In genomic region chr12:110416244-110416643, GRCm38 (mm10) we compare ENCODE assay signal across 9 mouse cellular contexts. TPM values are rescaled to one million over a fixed set of nuclear protein-coding genes. Genes with fewer than 3 reads are reported as not detected.
DNase-seq lines count a peak whose midpoint lies in the region; ATAC-seq and TF ChIP-seq lines count a peak whose summit lies in the region.
"Had no signal": no experiment of that assay in that cellular context is flagged by ENCODE, and none has a peak within 500 bp of the region (broad histone marks: within the 10 kb centered on the region; RNA-seq: fewer than 3 reads in every experiment).

No protein-coding gene starts in this region.

- H3K9me3 ChIP-seq in kidney, embryonic 16.5 days (ENCODE audit: low read length): no peaks in the 10 kb centered on the region
- no peaks in the 10 kb centered on the region for H3K9me3 ChIP-seq in MEL (replicated peaks; ENCODE audit: insufficient read depth, low read length)
- H3K9me3 ChIP-seq in midbrain, postnatal 0 days (ENCODE audit: low read length): no peaks in the 10 kb centered on the region
- H3K9me3 ChIP-seq: embryonic facial prominence, embryonic 12.5 days had no signal

- peak; percentile 59 for TF ChIP-seq RAD21 in MEL (IDR thresholded peaks at IDR 0.05; ENCODE audit: low read depth, low read length)

- no peak for ATAC-seq in kidney, embryonic 16.5 days (ENCODE audit: low FRiP score, low TSS enrichment)
- ATAC-seq in midbrain, postnatal 0 days (ENCODE audit: low FRiP score): no peak

- no peak overlapping the region for H3K27ac ChIP-seq in kidney, embryonic 16.5 days (ENCODE audit: low read length)
- peak overlapping the region; percentile 19; the same call in 1 of the 2 replicates for H3K27ac ChIP-seq in MEL (ENCODE audit: control insufficient read depth, low read depth, low read length)
- H3K27ac ChIP-seq in cortical plate, adult 2 months (ENCODE audit: insufficient read depth, low read length): no peak overlapping the region
- no peak overlapping the region for H3K27ac ChIP-seq in midbrain, postnatal 0 days (ENCODE audit: low read depth, low read length)
- H3K27ac ChIP-seq: embryonic facial prominence, embryonic 12.5 days had no signal

- TF ChIP-seq CTCF in MEL (IDR thresholded peaks at IDR 0.05 in 2 of 3, conservative IDR thresholded peaks at IDR 0.05 in 1 of 3; ENCODE audit: control insufficient read depth in 1 of 3, insufficient read depth in 1 of 3, low read depth in 2 of 3, low read length in 3 of 3, poor library complexity in 1 of 3, severe bottlenecking in 1 of 3): peak; percentile 57 to 75 (median 66)
- 0 out of 2 replicates have a peak, but pooled peaks have one; percentile 7 for TF ChIP-seq CTCF in cortical plate, adult 2 months (IDR thresholded peaks at IDR 0.05; ENCODE audit: extremely low read depth, insufficient read depth, low read length)
- peak; percentile 53 for TF ChIP-seq CTCF in midbrain, postnatal 0 days (IDR thresholded peaks at IDR 0.05)

- no peak overlapping the region for H3K4me3 ChIP-seq in kidney, embryonic 16.5 days (ENCODE audit: low read length)
- H3K4me3 ChIP-seq in MEL (ENCODE audit: control insufficient read depth in 1 of 2, insufficient read depth in 1 of 2, low read depth in 2 of 2, low read length in 2 of 2): peak overlapping the region; percentile 47 to 83
- no peak overlapping the region for H3K4me3 ChIP-seq in cortical plate, adult 2 months (ENCODE audit: insufficient read depth, low read length)
- no peak overlapping the region for H3K4me3 ChIP-seq in midbrain, postnatal 0 days (ENCODE audit: low read depth, low read length)
- H3K4me3 ChIP-seq: embryonic facial prominence, embryonic 12.5 days had no signal

- H3K4me2 ChIP-seq in kidney, embryonic 16.5 days (replicated peaks; ENCODE audit: low read depth, low read length): no peak overlapping the region
- no peak overlapping the region for H3K4me2 ChIP-seq in midbrain, postnatal 0 days (ENCODE audit: low read depth, low read length, poor library complexity, severe bottlenecking)
- H3K4me2 ChIP-seq: embryonic facial prominence, embryonic 12.5 days had no signal

- peaks cover 9% of the 10 kb centered on the region; the same call in 1 of the 2 replicates for H3K4me1 ChIP-seq in kidney, embryonic 16.5 days (ENCODE audit: insufficient read depth, low read length)
- peaks cover 2 to 8% of the 10 kb centered on the region in 2 experiments; a peak in 3 of 4 replicates for H3K4me1 ChIP-seq in MEL (ENCODE audit: control insufficient read depth in 1 of 2, insufficient read depth in 2 of 2, low read length in 2 of 2)
- no peaks in the 10 kb centered on the region for H3K4me1 ChIP-seq in cortical plate, adult 2 months (ENCODE audit: control insufficient read depth, insufficient read depth, low read length)
- H3K4me1 ChIP-seq in midbrain, postnatal 0 days (ENCODE audit: insufficient read depth, low read length): no peaks in the 10 kb centered on the region
- H3K4me1 ChIP-seq: embryonic facial prominence, embryonic 12.5 days had no signal

- no peak overlapping the region for H3K9ac ChIP-seq in kidney, embryonic 16.5 days (replicated peaks; ENCODE audit: low read length)
- H3K9ac ChIP-seq in MEL (ENCODE audit: control insufficient read depth, low read depth, low read length, poor library complexity, severe bottlenecking): peak overlapping the region; percentile 46
- no peak overlapping the region for H3K9ac ChIP-seq in midbrain, postnatal 0 days (replicated peaks; ENCODE audit: low read length, poor library complexity, severe bottlenecking)
- H3K9ac ChIP-seq: embryonic facial prominence, embryonic 12.5 days had no signal

- TF ChIP-seq POLR2A in MEL (IDR thresholded peaks at IDR 0.05; ENCODE audit: control insufficient read depth in 1 of 2, insufficient read depth in 1 of 2, low read depth in 1 of 2, low read length in 2 of 2, poor library complexity in 1 of 2): no peak
- no peak for TF ChIP-seq POLR2A in cortical plate, adult 2 months (IDR thresholded peaks at IDR 0.05; ENCODE audit: extremely low read depth, insufficient read depth, low read length)

- DNase-seq in kidney, adult 8-10 months: peak; percentile 15 to 33
- DNase-seq in MEL (ENCODE audit: low read depth, low spot score): peak; percentile 91
- peak; percentile 60 for DNase-seq in midbrain, postnatal 0 days (ENCODE audit: low spot score)
- no peak for DNase-seq in urinary bladder, adult 2 months (ENCODE audit: low spot score)
- no peak for DNase-seq in left cerebral cortex, adult 9 months (ENCODE audit: low spot score in 2 of 2)
- no peak for DNase-seq in gastrocnemius, adult 8-10 months (ENCODE audit: low spot score in 2 of 2)

- no peaks in the 10 kb centered on the region for H3K27me3 ChIP-seq in kidney, embryonic 16.5 days (ENCODE audit: insufficient read depth, low read length)
- no peaks in the 10 kb centered on the region; a peak in 1 of 4 replicates for H3K27me3 ChIP-seq in MEL (ENCODE audit: control insufficient read depth in 1 of 2, insufficient read depth in 2 of 2, low read length in 2 of 2)
- no peaks in the 10 kb centered on the region for H3K27me3 ChIP-seq in midbrain, postnatal 0 days (ENCODE audit: insufficient read depth, low read length)

- TF ChIP-seq EP300 in MEL (IDR thresholded peaks at IDR 0.05; ENCODE audit: low read depth in 1 of 2, low read length in 2 of 2): 0 out of 4 replicates have a peak, but pooled peaks of 1 of the 2 experiments have one; percentile 24

- H3K79me2 ChIP-seq in MEL (ENCODE audit: control insufficient read depth, insufficient read depth, low read length, poor library complexity): no peaks in the 10 kb centered on the region; the same call in 1 of the 2 replicates

- no peaks in the 10 kb centered on the region for H3K36me3 ChIP-seq in kidney, embryonic 16.5 days (ENCODE audit: insufficient read depth, low read length)
- peaks cover 0 to 4% of the 10 kb centered on the region in 2 experiments; a peak in 1 of 4 replicates for H3K36me3 ChIP-seq in MEL (ENCODE audit: control insufficient read depth in 1 of 2, insufficient read depth in 2 of 2, low read length in 2 of 2)
- no peaks in the 10 kb centered on the region for H3K36me3 ChIP-seq in midbrain, postnatal 0 days (ENCODE audit: insufficient read depth, low read length)
- H3K36me3 ChIP-seq: embryonic facial prominence, embryonic 12.5 days had no signal

- WGBS in kidney, embryonic 16.5 days: 48% methylated on average over 3 of the region's 3 CpGs
- 47% methylated on average over 3 of the region's 3 CpGs for WGBS in midbrain, postnatal 0 days

TF ChIP-seq in MEL, 35 proteins besides CTCF, POLR2A, EP300 and RAD21:
- 0 out of 2 replicates have a peak, but pooled peaks have one; percentile 28 for TF ChIP-seq NRF1 (IDR thresholded peaks at IDR 0.05; ENCODE audit: insufficient read depth, low read depth, low read length, poor library complexity, severe bottlenecking)
- peak; percentile 36; the same call in 1 of the 2 replicates for TF ChIP-seq ZC3H11A (IDR thresholded peaks at IDR 0.05; ENCODE audit: low read depth, low read length)
- peak; percentile 49; the same call in 1 of the 2 replicates for TF ChIP-seq SIN3A (IDR thresholded peaks at IDR 0.05; ENCODE audit: low read length)
- 0 out of 2 replicates have a peak, but pooled peaks have one; percentile 54 for TF ChIP-seq MYC (IDR thresholded peaks at IDR 0.05; ENCODE audit: low read depth, low read length)
- TF ChIP-seq ZNF384 (IDR thresholded peaks at IDR 0.05; ENCODE audit: low read depth, low read length): peak; percentile 55
- no peak for TF ChIP-seq MEF2A (IDR thresholded peaks at IDR 0.05; ENCODE audit: extremely low read depth, insufficient replicate concordance, low read depth, low read length, poor library complexity, severe bottlenecking)
- TF ChIP-seq ETS1 (IDR thresholded peaks at IDR 0.05; ENCODE audit: low read depth, low read length): no peak
- 0 out of 2 replicates have a peak, but pooled peaks have one; percentile 41 for TF ChIP-seq MAZ (IDR thresholded peaks at IDR 0.05; ENCODE audit: low read depth, low read length)
- TF ChIP-seq BHLHE40 (IDR thresholded peaks at IDR 0.05; ENCODE audit: borderline replicate concordance, low read depth, low read length): 0 out of 2 replicates have a peak, but pooled peaks have one; percentile 31
- peak; percentile 47 for TF ChIP-seq SMC3 (IDR thresholded peaks at IDR 0.05; ENCODE audit: low read depth, low read length)
- peak; percentile 36 for TF ChIP-seq MXI1 (IDR thresholded peaks at IDR 0.05; ENCODE audit: low read depth, low read length)
- no peak for TF ChIP-seq MAFK (IDR thresholded peaks at IDR 0.05; ENCODE audit: borderline replicate concordance, low read depth, low read length)
- peak; percentile 33; the same call in 1 of the 2 replicates for TF ChIP-seq TCF12 (IDR thresholded peaks at IDR 0.05; ENCODE audit: low read depth, low read length)
- TF ChIP-seq MYB (IDR thresholded peaks at IDR 0.05; ENCODE audit: low read depth, low read length): no peak
- TF ChIP-seq HCFC1 (IDR thresholded peaks at IDR 0.05; ENCODE audit: low read depth, low read length): 0 out of 2 replicates have a peak, but pooled peaks have one; percentile 18
- TF ChIP-seq ELF1 (IDR thresholded peaks at IDR 0.05; ENCODE audit: low read depth, low read length): peak; percentile 28; the same call in 1 of the 2 replicates
- no peak for TF ChIP-seq POLR2AphosphoS5 (IDR thresholded peaks at IDR 0.05; ENCODE audit: borderline replicate concordance, low read depth, low read length)

RNA-seq across cellular contexts. Expression of gene Ppp2r5c, which starts 30.7 kb away (rescaled TPM):
- polyA plus RNA-seq in kidney, embryonic 16.5 days (2015; fragmentation: Nextera tagmentation; extraction: Ambion mirVana): 140 and 145 TPM in 2 replicates
- 72.0 and 78.6 TPM in 2 replicates for total RNA-seq in MEL (2012; rRNA removed)
- polyA plus RNA-seq in MEL (2012; ENCODE audit: insufficient read depth in 1 of 2, insufficient read length in 2 of 2, low read depth in 1 of 2, low replicate concordance in 2 of 2, missing spikeins in 1 of 2): 10 to 100 TPM; 93.9 to 100.0 TPM
- polyA plus RNA-seq in cortical plate, adult 2 months (2012; rRNA removed): 193 and 198 TPM in 2 replicates
- total RNA-seq in midbrain, postnatal 0 days (2014; rRNA removed): 173 and 183 TPM in 2 replicates
- 176 and 178 TPM in 2 replicates for polyA plus RNA-seq in midbrain, postnatal 0 days (2015; fragmentation: Nextera tagmentation; extraction: Ambion mirVana)
- 65.3 and 78.7 TPM in 2 replicates for polyA plus RNA-seq in urinary bladder, adult 2 months (2012; rRNA removed)
- total RNA-seq in gastrocnemius, adult 8-10 months (2022): 10 to 100 TPM; 64.1 to 73.9 (median 67.9) TPM

Comparison
In these comparisons a context has a peak if more than half of its experiments do, and no peak if none do; other contexts are left out.
1. DNase-seq: peak in kidney, adult 8-10 months (2 of 2), MEL (single experiment) and midbrain, postnatal 0 days (single experiment); none in urinary bladder, adult 2 months (single experiment), left cerebral cortex, adult 9 months (0 of 2) and gastrocnemius, adult 8-10 months (0 of 2).
2. H3K4me3 ChIP-seq: peak in MEL (2 of 2); none in kidney, embryonic 16.5 days (single experiment), cortical plate, adult 2 months (single experiment) and midbrain, postnatal 0 days (single experiment).
3. CTCF ChIP-seq: peak in every context shown above with its lines; median percentile 66 in MEL; 53 in midbrain, postnatal 0 days; 7 in cortical plate, adult 2 months.